Comparison of ENCODE assay signal across 22 mouse cellular contexts in the genomic region with DNA sequence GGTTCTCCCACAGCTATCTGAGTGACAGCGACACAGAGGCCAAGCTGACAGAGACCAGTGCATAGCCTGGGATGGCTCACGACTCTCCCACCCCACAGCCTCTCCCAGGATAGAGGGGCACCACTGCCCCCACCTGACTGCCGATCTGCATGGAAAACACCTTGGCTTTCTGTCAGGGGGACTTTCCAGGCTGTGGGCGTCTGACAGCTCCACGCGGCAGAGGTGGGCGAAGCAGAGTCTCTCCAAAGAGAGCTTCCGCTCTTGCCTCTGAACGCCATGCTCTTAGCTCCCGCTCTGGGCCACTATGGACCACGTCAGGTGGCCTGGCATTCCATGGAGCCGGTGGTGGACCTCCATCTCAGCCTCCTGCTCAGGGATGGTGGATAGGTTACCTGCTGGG. TPM values are rescaled to one million over a fixed set of nuclear protein-coding genes. Genes with fewer than 3 reads are reported as not detected.
DNase-seq lines count a peak whose midpoint lies in the region; ATAC-seq and TF ChIP-seq lines count a peak whose summit lies in the region.
"Had no signal": no experiment of that assay in that cellular context is flagged by ENCODE, and none has a peak within 500 bp of the region (broad histone marks: within the 10 kb centered on the region; RNA-seq: fewer than 3 reads in every experiment).

No protein-coding gene starts in this region.

- H3K27ac ChIP-seq in hindbrain, embryonic 12.5 days, result peak overlapping the region; percentile 58
- no peak overlapping the region; the same call in 1 of the 2 replicates for H3K27ac ChIP-seq in hindbrain, embryonic 11.5 days (ENCODE audit: low read depth, low read length)
- H3K27ac ChIP-seq in midbrain, embryonic 13.5 days, result no peak overlapping the region
- no peak overlapping the region for H3K27ac ChIP-seq in midbrain, embryonic 16.5 days (ENCODE audit: low read length)
- peak overlapping the region; percentile 75 for H3K27ac ChIP-seq in forebrain, embryonic 15.5 days (replicated peaks)
- H3K27ac ChIP-seq in olfactory bulb, adult 2 months (ENCODE audit: insufficient read depth, low read depth, low read length), result peak overlapping the region; percentile 90
- H3K27ac ChIP-seq: heart, embryonic 15.5 days; limb, embryonic 15.5 days; liver, embryonic 15.5 days; neural tube, embryonic 12.5 days; stomach, embryonic 15.5 days had no signal

- no peak for TF ChIP-seq CTCF in olfactory bulb, adult 2 months (IDR thresholded peaks at IDR 0.05; ENCODE audit: insufficient read depth, low read depth, low read length)

- no peaks in the 10 kb centered on the region for H3K9me3 ChIP-seq in hindbrain, embryonic 12.5 days (replicated peaks)
- H3K9me3 ChIP-seq in hindbrain, embryonic 11.5 days (ENCODE audit: control insufficient read depth, low read length), result no peaks in the 10 kb centered on the region
- H3K9me3 ChIP-seq in midbrain, embryonic 13.5 days, result no peaks in the 10 kb centered on the region
- H3K9me3 ChIP-seq in midbrain, embryonic 16.5 days (replicated peaks; ENCODE audit: control insufficient read depth, low read length, poor library complexity, severe bottlenecking), result no peaks in the 10 kb centered on the region
- no peaks in the 10 kb centered on the region for H3K9me3 ChIP-seq in forebrain, embryonic 15.5 days
- H3K9me3 ChIP-seq: heart, embryonic 15.5 days; limb, embryonic 15.5 days; liver, embryonic 15.5 days; neural tube, embryonic 12.5 days; stomach, embryonic 15.5 days had no signal

- TF ChIP-seq POLR2A in olfactory bulb, adult 2 months (IDR thresholded peaks at IDR 0.05; ENCODE audit: insufficient read depth, low read depth, low read length), result no peak

- H3K27me3 ChIP-seq in hindbrain, embryonic 12.5 days, result peaks cover 64% of the 10 kb centered on the region
- peaks cover 27% of the 10 kb centered on the region for H3K27me3 ChIP-seq in hindbrain, embryonic 11.5 days (ENCODE audit: control insufficient read depth, insufficient read depth, low read length)
- peaks cover 54% of the 10 kb centered on the region for H3K27me3 ChIP-seq in midbrain, embryonic 13.5 days
- H3K27me3 ChIP-seq in midbrain, embryonic 16.5 days (ENCODE audit: control insufficient read depth, insufficient read depth, low read depth, low read length), result no peaks in the 10 kb centered on the region
- no peaks in the 10 kb centered on the region for H3K27me3 ChIP-seq in forebrain, embryonic 15.5 days
- H3K27me3 ChIP-seq: heart, embryonic 15.5 days; stomach, embryonic 15.5 days had no signal

- no peak overlapping the region for H3K9ac ChIP-seq in hindbrain, embryonic 12.5 days
- H3K9ac ChIP-seq in hindbrain, embryonic 11.5 days (ENCODE audit: low read depth, low read length), result no peak overlapping the region
- peak overlapping the region; percentile 29; the same call in 1 of the 2 replicates for H3K9ac ChIP-seq in midbrain, embryonic 13.5 days (replicated peaks)
- H3K9ac ChIP-seq in midbrain, embryonic 16.5 days (ENCODE audit: low read depth, low read length), result no peak overlapping the region
- H3K9ac ChIP-seq in forebrain, embryonic 15.5 days (replicated peaks), result no peak overlapping the region
- H3K9ac ChIP-seq: heart, embryonic 15.5 days; limb, embryonic 15.5 days; liver, embryonic 15.5 days; neural tube, embryonic 12.5 days; stomach, embryonic 15.5 days had no signal

- H3K4me1 ChIP-seq in hindbrain, embryonic 12.5 days, result peaks cover 54% of the 10 kb centered on the region
- peaks cover 16% of the 10 kb centered on the region for H3K4me1 ChIP-seq in hindbrain, embryonic 11.5 days (replicated peaks; ENCODE audit: control insufficient read depth, insufficient read depth, low read length)
- H3K4me1 ChIP-seq in midbrain, embryonic 13.5 days (replicated peaks), result peaks cover 81% of the 10 kb centered on the region
- H3K4me1 ChIP-seq in midbrain, embryonic 16.5 days (ENCODE audit: control insufficient read depth, insufficient read depth, low read length), result peaks cover 24% of the 10 kb centered on the region
- H3K4me1 ChIP-seq in forebrain, embryonic 15.5 days, result peaks cover 80% of the 10 kb centered on the region
- H3K4me1 ChIP-seq in olfactory bulb, adult 2 months (ENCODE audit: control insufficient read depth, insufficient read depth, low read length), result peaks cover 70% of the 10 kb centered on the region
- H3K4me1 ChIP-seq: liver, embryonic 15.5 days had no signal

- no peak overlapping the region for H3K4me2 ChIP-seq in hindbrain, embryonic 12.5 days (replicated peaks)
- H3K4me2 ChIP-seq in hindbrain, embryonic 11.5 days (replicated peaks; ENCODE audit: low read depth, low read length), result no peak overlapping the region
- H3K4me2 ChIP-seq in midbrain, embryonic 13.5 days (replicated peaks), result no peak overlapping the region
- no peak overlapping the region for H3K4me2 ChIP-seq in midbrain, embryonic 16.5 days (ENCODE audit: low read length)
- no peak overlapping the region for H3K4me2 ChIP-seq in forebrain, embryonic 15.5 days (replicated peaks)
- H3K4me2 ChIP-seq: heart, embryonic 15.5 days; limb, embryonic 15.5 days; liver, embryonic 15.5 days; neural tube, embryonic 12.5 days; stomach, embryonic 15.5 days had no signal

- no peak for ATAC-seq in hindbrain, embryonic 12.5 days (ENCODE audit: low FRiP score)
- no peak for ATAC-seq in hindbrain, embryonic 11.5 days (ENCODE audit: low FRiP score)
- no peak for ATAC-seq in midbrain, embryonic 13.5 days
- ATAC-seq in midbrain, embryonic 16.5 days, result no peak
- ATAC-seq in forebrain, embryonic 15.5 days (replicated peaks), result no peak
- ATAC-seq: lung, postnatal 0 days had no signal

- DNase-seq in hindbrain, embryonic 11.5 days (ENCODE audit: low spot score), result no peak
- no peak for DNase-seq in kidney, postnatal 4 days
- DNase-seq: adrenal gland, adult 2 months; cerebellum, adult 2 months; gastrocnemius, postnatal 14 days; heart, postnatal 4 days; kidney, adult 8-10 months; kidney, postnatal 14 days; layer of hippocampus, adult 9-11 months; thymus, adult 2 months had no signal

- peaks cover 23% of the 10 kb centered on the region for H3K36me3 ChIP-seq in hindbrain, embryonic 12.5 days
- H3K36me3 ChIP-seq in hindbrain, embryonic 11.5 days (ENCODE audit: control insufficient read depth, insufficient read depth, low read length), result peaks cover 6% of the 10 kb centered on the region; the same call in 1 of the 2 replicates
- peaks cover 25% of the 10 kb centered on the region for H3K36me3 ChIP-seq in midbrain, embryonic 13.5 days
- H3K36me3 ChIP-seq in midbrain, embryonic 16.5 days (ENCODE audit: control insufficient read depth, insufficient read depth, low read length), result peaks cover 5% of the 10 kb centered on the region; the same call in 1 of the 2 replicates
- H3K36me3 ChIP-seq in forebrain, embryonic 15.5 days, result peaks cover 10% of the 10 kb centered on the region

- H3K4me3 ChIP-seq in hindbrain, embryonic 12.5 days, result no peak overlapping the region
- no peak overlapping the region for H3K4me3 ChIP-seq in hindbrain, embryonic 11.5 days (ENCODE audit: low read depth, low read length)
- no peak overlapping the region for H3K4me3 ChIP-seq in midbrain, embryonic 13.5 days (replicated peaks)
- H3K4me3 ChIP-seq in midbrain, embryonic 16.5 days (ENCODE audit: low read depth, low read length), result no peak overlapping the region
- H3K4me3 ChIP-seq in forebrain, embryonic 15.5 days, result no peak overlapping the region
- H3K4me3 ChIP-seq in olfactory bulb, adult 2 months (ENCODE audit: insufficient read depth, low read depth, low read length), result no peak overlapping the region
- H3K4me3 ChIP-seq: heart, embryonic 15.5 days; limb, embryonic 15.5 days; liver, embryonic 15.5 days; neural tube, embryonic 12.5 days; stomach, embryonic 15.5 days had no signal

- WGBS in hindbrain, embryonic 12.5 days, result 60% methylated on average over 12 of the region's 12 CpGs
- WGBS in hindbrain, embryonic 11.5 days, result 55% methylated on average over 12 of the region's 12 CpGs
- 63% methylated on average over 12 of the region's 12 CpGs for WGBS in midbrain, embryonic 13.5 days
- WGBS in midbrain, embryonic 16.5 days, result 62% methylated on average over 12 of the region's 12 CpGs
- 65% methylated on average over 12 of the region's 12 CpGs for WGBS in forebrain, embryonic 15.5 days
- WGBS in olfactory bulb, adult 2 months, result 41% methylated on average over 12 of the region's 12 CpGs

RNA-seq across cellular contexts. Expression of gene Pipox, which starts 29.1 kb away (rescaled TPM):
- polyA plus RNA-seq in hindbrain, embryonic 12.5 days (2016; fragmentation: Nextera tagmentation; extraction: Ambion mirVana), result 5.0 and 7.1 TPM in 2 replicates
- 7.6 and 8.6 TPM in 2 replicates for polyA plus RNA-seq in hindbrain, embryonic 11.5 days (2014; fragmentation: Nextera tagmentation; extraction: Ambion mirVana)
- 8.6 and 11.0 TPM in 2 replicates for polyA plus RNA-seq in midbrain, embryonic 13.5 days (2015; fragmentation: Nextera tagmentation; extraction: Ambion mirVana)
- 6.0 and 7.5 TPM in 2 replicates for polyA plus RNA-seq in midbrain, embryonic 16.5 days (2015; fragmentation: Nextera tagmentation; extraction: Ambion mirVana)
- 10.2 and 11.2 TPM in 2 replicates for polyA plus RNA-seq in forebrain, embryonic 15.5 days (2015; fragmentation: Nextera tagmentation; extraction: Ambion mirVana)
- not detected in 2 replicates for polyA plus RNA-seq in olfactory bulb, adult 2 months (2012; ENCODE audit: insufficient read depth, insufficient read length, low replicate concordance, missing spikeins)
- polyA plus RNA-seq: C2C12 had no signal

Comparison
In these comparisons a context has a peak if more than half of its experiments do, and no peak if none do; other contexts are left out.
1. H3K27ac ChIP-seq: peak in hindbrain, embryonic 12.5 days (single experiment), forebrain, embryonic 15.5 days (single experiment) and olfactory bulb, adult 2 months (single experiment); none in hindbrain, embryonic 11.5 days (single experiment), midbrain, embryonic 13.5 days (single experiment) and midbrain, embryonic 16.5 days (single experiment).